Mouse (Mus musculus): ENCODE measurements around the gene Osbpl3. TPM values are rescaled to one million over a fixed set of nuclear protein-coding genes. Genes with fewer than 3 reads are reported as not detected.

The Osbpl3 gene
- polyA plus RNA-seq, 1 experiment: 9.6 TPM

- Histone ChIP-seq H3K4me1 (ENCODE audit: control insufficient read depth, insufficient read depth, low read length) (no peaks in the 10 kb centered on the region), H3K27me3 (ENCODE audit: control insufficient read depth, insufficient read depth, low read length) (no peaks in the 10 kb centered on the region), H3K27ac (ENCODE audit: insufficient read depth, low read length) (no peak overlapping the region), H3K4me3 (replicated peaks; ENCODE audit: insufficient read depth, low read depth, low read length) (no peak overlapping the region)
- WGBS: 94% methylated on average over 2 of the region's 2 CpGs
- DNase-seq: no peak
- TF ChIP-seq POLR2A (IDR thresholded peaks at IDR 0.05; ENCODE audit: borderline replicate concordance, insufficient read depth, low read length) (no peak), CTCF (IDR thresholded peaks at IDR 0.05; ENCODE audit: borderline replicate concordance, insufficient read depth, low read depth, low read length) (no peak)
These were observed 119.6 kb downstream of the Osbpl3 start for GRCm38 (mm10) chr6:50336376-50336775.

- Histone ChIP-seq H3K27ac (ENCODE audit: insufficient read depth, low read length) (no peak overlapping the region), H3K27me3 (ENCODE audit: control insufficient read depth, insufficient read depth, low read length) (no peaks in the 10 kb centered on the region), H3K4me1 (ENCODE audit: control insufficient read depth, insufficient read depth, low read length) (no peaks in the 10 kb centered on the region), H3K4me3 (replicated peaks; ENCODE audit: insufficient read depth, low read depth, low read length) (no peak overlapping the region)
- TF ChIP-seq POLR2A (IDR thresholded peaks at IDR 0.05; ENCODE audit: borderline replicate concordance, insufficient read depth, low read length) (no peak), CTCF (IDR thresholded peaks at IDR 0.05; ENCODE audit: borderline replicate concordance, insufficient read depth, low read depth, low read length) (no peak)
- DNase-seq: no peak
- WGBS: 91% methylated on average over 15 of the region's 15 CpGs
These were observed 120.9 kb downstream of the Osbpl3 start for GRCm38 (mm10) chr6:50334846-50335821.

- 43% methylated on average over 6 of the region's 6 CpGs for WGBS
- TF ChIP-seq CTCF (IDR thresholded peaks at IDR 0.05; ENCODE audit: borderline replicate concordance, insufficient read depth, low read depth, low read length): no peak
- no peak for TF ChIP-seq POLR2A (IDR thresholded peaks at IDR 0.05; ENCODE audit: borderline replicate concordance, insufficient read depth, low read length)
- Histone ChIP-seq H3K4me1 (ENCODE audit: control insufficient read depth, insufficient read depth, low read length) (no peaks in the 10 kb centered on the region), H3K27me3 (ENCODE audit: control insufficient read depth, insufficient read depth, low read length) (no peaks in the 10 kb centered on the region), H3K27ac (ENCODE audit: insufficient read depth, low read length) (no peak overlapping the region), H3K4me3 (replicated peaks; ENCODE audit: insufficient read depth, low read depth, low read length) (no peak overlapping the region)
- DNase-seq: no peak
These were observed 122.7 kb downstream of the Osbpl3 start for GRCm38 (mm10) chr6:50333346-50333745.

GRCm38 (mm10) chr6:50331477-50331876, 124.5 kb downstream of the Osbpl3 start:
- no peak for DNase-seq
- TF ChIP-seq CTCF (IDR thresholded peaks at IDR 0.05; ENCODE audit: borderline replicate concordance, insufficient read depth, low read depth, low read length): no peak
- no peak for TF ChIP-seq POLR2A (IDR thresholded peaks at IDR 0.05; ENCODE audit: borderline replicate concordance, insufficient read depth, low read length)
- H3K27me3 ChIP-seq (ENCODE audit: control insufficient read depth, insufficient read depth, low read length): no peaks in the 10 kb centered on the region
- no peaks in the 10 kb centered on the region for H3K4me1 ChIP-seq (ENCODE audit: control insufficient read depth, insufficient read depth, low read length)
- 97% methylated on average over 2 of the region's 2 CpGs for WGBS
- H3K4me3 ChIP-seq (replicated peaks; ENCODE audit: insufficient read depth, low read depth, low read length): no peak overlapping the region
- no peak overlapping the region for H3K27ac ChIP-seq (ENCODE audit: insufficient read depth, low read length)

- no peaks in the 10 kb centered on the region; the same call in 1 of the 2 replicates for H3K4me1 ChIP-seq (ENCODE audit: control insufficient read depth, insufficient read depth, low read length)
- H3K27ac ChIP-seq (ENCODE audit: insufficient read depth, low read length): no peak overlapping the region
- DNase-seq: no peak
- H3K4me3 ChIP-seq (replicated peaks; ENCODE audit: insufficient read depth, low read depth, low read length): no peak overlapping the region
- TF ChIP-seq POLR2A (IDR thresholded peaks at IDR 0.05; ENCODE audit: borderline replicate concordance, insufficient read depth, low read length) (no peak), CTCF (IDR thresholded peaks at IDR 0.05; ENCODE audit: borderline replicate concordance, insufficient read depth, low read depth, low read length) (no peak)
- H3K27me3 ChIP-seq (ENCODE audit: control insufficient read depth, insufficient read depth, low read length): no peaks in the 10 kb centered on the region
- 86% methylated on average over 8 of the region's 8 CpGs for WGBS
These were observed 126.6 kb downstream of the Osbpl3 start for GRCm38 (mm10) chr6:50329380-50329779.

- no peak for TF ChIP-seq CTCF (IDR thresholded peaks at IDR 0.05; ENCODE audit: borderline replicate concordance, insufficient read depth, low read depth, low read length)
- no peak for TF ChIP-seq POLR2A (IDR thresholded peaks at IDR 0.05; ENCODE audit: borderline replicate concordance, insufficient read depth, low read length)
- H3K27ac ChIP-seq (ENCODE audit: insufficient read depth, low read length): no peak overlapping the region
- H3K27me3 ChIP-seq (ENCODE audit: control insufficient read depth, insufficient read depth, low read length): no peaks in the 10 kb centered on the region
- no peaks in the 10 kb centered on the region; the same call in 1 of the 2 replicates for H3K4me1 ChIP-seq (ENCODE audit: control insufficient read depth, insufficient read depth, low read length)
- no peak for DNase-seq
- no peak overlapping the region for H3K4me3 ChIP-seq (replicated peaks; ENCODE audit: insufficient read depth, low read depth, low read length)
- WGBS: 44% methylated on average over 7 of the region's 7 CpGs
These were observed 127.1 kb downstream of the Osbpl3 start for GRCm38 (mm10) chr6:50328901-50329300.

GRCm38 (mm10) chr6:50326192-50326591, 129.8 kb downstream of the Osbpl3 start:
- no peak for DNase-seq
- TF ChIP-seq POLR2A (IDR thresholded peaks at IDR 0.05; ENCODE audit: borderline replicate concordance, insufficient read depth, low read length) (no peak), CTCF (IDR thresholded peaks at IDR 0.05; ENCODE audit: borderline replicate concordance, insufficient read depth, low read depth, low read length) (no peak)
- 79% methylated on average over 4 of the region's 4 CpGs for WGBS
- Histone ChIP-seq H3K4me3 (replicated peaks; ENCODE audit: insufficient read depth, low read depth, low read length) (no peak overlapping the region), H3K27ac (ENCODE audit: insufficient read depth, low read length) (no peak overlapping the region), H3K4me1 (ENCODE audit: control insufficient read depth, insufficient read depth, low read length) (no peaks in the 10 kb centered on the region; the same call in 1 of the 2 replicates), H3K27me3 (ENCODE audit: control insufficient read depth, insufficient read depth, low read length) (no peaks in the 10 kb centered on the region)

- no peak for TF ChIP-seq CTCF (IDR thresholded peaks at IDR 0.05; ENCODE audit: borderline replicate concordance, insufficient read depth, low read depth, low read length)
- TF ChIP-seq POLR2A (IDR thresholded peaks at IDR 0.05; ENCODE audit: borderline replicate concordance, insufficient read depth, low read length): no peak
- 87% methylated on average over 9 of the region's 9 CpGs for whole genome bisulfite sequencing
- H3K4me1 ChIP-seq (ENCODE audit: control insufficient read depth, insufficient read depth, low read length): no peaks in the 10 kb centered on the region; the same call in 1 of the 2 replicates
- no peak overlapping the region for H3K27ac ChIP-seq (ENCODE audit: insufficient read depth, low read length)
- H3K27me3 ChIP-seq (ENCODE audit: control insufficient read depth, insufficient read depth, low read length): no peaks in the 10 kb centered on the region
- no peak overlapping the region for H3K4me3 ChIP-seq (replicated peaks; ENCODE audit: insufficient read depth, low read depth, low read length)
- DNase-seq: no peak
These were observed 130.5 kb downstream of the Osbpl3 start for GRCm38 (mm10) chr6:50325485-50325884.
